Mouse (Mus musculus) heart, adult 9 months (tissue): ENCODE measurements at regions not wholly inside any gene's neighbourhood (a gene's known extent, or its start where the extent isn't known, plus 50 kb on each side); places are given as distances from the start of the nearest gene placed in this dataset.

ENCODE experiments used
- DNase-seq, 2 experiments: peaks; one replicate each; pipeline ENCODE4 v3.0.0; 2022; ENCODE audit warnings: low spot score in 2 of 2

- DNase-seq, result no peak
These were observed 83.5 kb upstream of the Cyp1b1 start for GRCm38 (mm10) chr17:79798361-79798760.

- no peak for DNase-seq
These were observed 75.3 kb upstream of the Cyp1b1 start for GRCm38 (mm10) chr17:79790166-79790565.

DNA sequence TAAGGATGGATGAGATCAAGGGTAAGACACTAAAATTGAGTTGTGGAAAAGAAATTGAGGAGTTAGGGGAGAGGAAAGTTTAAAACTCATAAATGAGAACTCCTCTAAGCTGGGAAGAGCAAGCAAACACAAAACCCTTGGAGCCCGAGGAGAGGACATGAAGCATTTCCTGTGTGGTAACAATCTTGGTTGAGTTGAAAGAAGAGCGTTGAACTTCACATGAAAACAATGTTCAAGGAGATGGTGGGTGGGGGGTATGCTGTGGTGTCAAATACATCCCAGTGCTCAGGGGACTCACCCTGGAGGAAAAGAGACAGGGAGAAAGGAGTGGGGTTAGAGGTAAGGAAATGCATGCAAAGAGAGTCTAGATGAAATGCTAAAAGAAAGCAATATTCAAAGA, 72.3 kb upstream of the Cyp1b1 start:
- no peak for DNase-seq

DNA sequence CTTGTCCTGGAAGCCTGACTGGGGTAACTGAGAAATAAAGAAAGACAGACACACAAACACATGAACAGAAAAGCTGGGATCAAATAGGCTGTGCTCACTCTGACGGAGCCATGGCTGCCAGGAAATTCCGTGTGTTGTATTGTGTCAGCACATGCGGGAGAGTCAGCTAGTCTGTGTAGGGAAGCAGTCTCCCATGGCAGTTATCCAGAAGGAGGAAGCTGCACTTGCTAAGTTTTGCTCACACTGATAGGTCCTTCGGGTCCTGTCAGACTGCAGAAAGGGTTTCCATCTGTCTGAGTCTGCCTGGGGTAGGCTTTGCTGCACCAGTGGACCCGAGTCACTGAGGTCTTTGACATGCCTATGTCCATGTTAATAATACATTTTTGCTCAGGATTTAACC, 71.8 kb upstream of the Cyp1b1 start:
- peak; percentile 68 to 76 for DNase-seq

DNA sequence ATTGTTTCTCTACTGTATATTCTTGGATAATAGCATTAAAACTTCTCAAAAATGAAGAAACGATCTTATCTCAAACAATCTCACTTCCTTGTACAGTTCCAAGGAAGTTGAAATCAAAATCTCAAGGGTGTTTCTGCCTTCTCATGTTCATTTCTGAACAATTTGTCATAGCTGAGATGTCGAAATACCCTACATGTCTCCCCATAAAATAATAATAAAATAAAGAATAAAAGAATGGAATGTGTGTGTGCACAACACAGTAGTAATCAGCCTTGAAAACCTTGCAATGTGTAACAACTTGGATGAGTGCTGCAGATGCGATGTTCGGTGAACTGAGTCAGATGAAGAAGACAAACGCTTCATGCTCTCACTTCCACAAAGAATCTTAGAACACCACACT, 71.4 kb upstream of the Cyp1b1 start:
- DNase-seq, result no peak

- no peak for DNase-seq
These were observed 69.5 kb upstream of the Cyp1b1 start for GRCm38 (mm10) chr17:79784256-79784870.

- DNase-seq, result peak; percentile 83 to 86
These were observed 67.1 kb upstream of the Cyp1b1 start for GRCm38 (mm10) chr17:79781733-79782663.

DNA sequence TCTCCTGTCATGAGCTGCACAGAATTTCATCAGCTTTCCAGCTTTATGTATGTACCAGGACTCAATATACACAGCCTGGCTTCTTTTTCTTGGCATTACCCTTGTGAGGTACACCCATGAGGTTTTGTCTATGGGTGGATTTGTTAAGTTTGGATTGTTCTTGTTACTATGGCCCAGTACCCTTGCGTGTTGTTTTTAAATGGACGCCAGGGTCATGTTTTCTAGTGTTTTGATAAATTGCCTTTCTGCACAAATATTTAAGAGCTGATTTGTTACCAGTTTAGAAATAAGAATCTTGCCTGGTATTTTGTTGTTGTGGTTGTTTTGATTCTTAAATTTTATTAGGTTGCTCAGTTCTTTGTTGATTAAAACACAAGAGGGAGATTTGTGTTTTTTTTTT, 66.4 kb upstream of the Cyp1b1 start:
- no peak for DNase-seq

GRCm38 (mm10) chr17:79777874-79778395, 63.1 kb upstream of the Cyp1b1 start:
- no peak for DNase-seq

- no peak for DNase-seq
These were observed 61.3 kb upstream of the Cyp1b1 start for GRCm38 (mm10) chr17:79776177-79776576.

- no peak for DNase-seq
These were observed 60.4 kb upstream of the Cyp1b1 start for GRCm38 (mm10) chr17:79775216-79775615.

GRCm38 (mm10) chr17:79774291-79774690, 59.4 kb upstream of the Cyp1b1 start:
- no peak for DNase-seq

DNA sequence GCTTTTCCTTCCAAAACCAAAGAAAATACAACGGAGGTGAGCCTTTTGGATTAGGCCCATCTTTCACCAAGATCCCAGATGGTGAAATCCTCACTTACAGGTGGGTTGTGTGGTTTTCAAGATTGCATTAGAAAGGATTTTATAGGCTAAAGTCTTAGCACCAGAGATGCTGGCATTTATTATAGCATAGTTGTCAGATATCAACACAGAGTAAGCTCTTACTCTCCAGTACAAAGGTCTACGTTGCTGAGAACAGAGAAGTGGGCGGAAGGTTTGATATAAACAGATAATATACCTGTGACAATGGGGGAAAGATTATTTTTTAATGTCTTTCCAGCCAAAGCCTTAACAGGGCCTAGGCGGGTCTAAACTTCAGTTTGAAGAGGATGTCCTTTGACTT, 57.4 kb upstream of the Cyp1b1 start:
- no peak for DNase-seq

- no peak for DNase-seq
These were observed 56.9 kb upstream of the Cyp1b1 start for GRCm38 (mm10) chr17:79771727-79772126.

DNA sequence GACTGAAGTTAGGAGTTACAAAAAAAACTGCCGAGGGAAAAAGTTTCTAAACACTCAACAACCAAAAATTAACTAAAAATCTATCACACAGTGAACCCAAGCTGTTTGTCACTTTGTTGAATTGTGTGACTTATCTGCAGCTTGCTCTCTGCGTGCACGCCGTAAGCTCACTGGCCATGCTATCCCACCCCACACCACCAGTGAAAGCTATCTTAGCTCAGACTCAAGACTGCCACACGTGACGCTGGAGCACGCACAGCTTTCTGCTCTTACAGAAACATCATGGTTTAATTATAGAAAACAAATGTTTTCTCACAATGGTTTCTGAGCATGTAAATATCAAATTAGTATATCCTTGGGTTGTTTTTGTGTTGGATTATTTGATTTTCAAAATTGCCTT, 56.0 kb upstream of the Cyp1b1 start:
- no peak for DNase-seq

DNA sequence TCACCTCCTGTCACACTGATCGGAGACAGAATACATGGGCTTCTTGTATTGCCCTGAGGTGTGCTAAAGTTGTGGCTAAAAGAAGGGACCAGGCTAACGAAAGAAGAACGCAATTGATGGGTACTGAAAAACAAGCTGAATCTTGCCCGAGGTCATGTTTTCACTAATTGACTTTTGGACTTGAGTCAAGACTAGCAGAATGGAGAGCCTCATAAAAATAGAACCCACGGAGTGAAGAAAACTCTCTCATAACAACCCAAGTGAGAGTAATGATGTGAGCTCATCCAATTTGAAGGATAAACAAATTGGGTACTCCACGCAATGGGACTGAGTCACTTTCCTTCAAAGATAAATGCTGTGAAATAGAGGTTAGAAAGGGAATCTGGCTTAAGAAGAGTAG, 55.0 kb upstream of the Cyp1b1 start:
- no peak for DNase-seq

DNA sequence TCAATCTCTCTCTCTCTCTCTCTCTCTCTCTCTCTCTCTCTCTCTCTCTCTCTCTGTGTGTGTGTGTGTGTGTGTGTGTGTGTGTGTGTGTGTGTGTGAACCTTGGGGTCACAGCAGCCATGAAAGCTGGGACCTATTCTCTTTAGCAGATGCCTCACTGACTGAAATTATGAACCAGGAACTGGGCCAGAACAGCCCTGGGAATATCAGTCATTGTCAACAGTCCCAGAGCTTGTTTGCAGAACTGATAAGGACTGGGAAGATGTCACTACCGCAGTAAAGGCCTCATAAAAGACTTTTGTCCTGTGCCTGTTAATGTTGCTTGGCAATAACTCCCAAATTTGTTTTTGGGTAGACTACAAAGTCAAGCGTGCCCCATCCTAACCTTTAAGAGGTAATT, 53.2 kb upstream of the Cyp1b1 start:
- no peak for DNase-seq

- no peak for DNase-seq
These were observed 50.4 kb upstream of the Cyp1b1 start for GRCm38 (mm10) chr17:79765061-79765794.
